Mouse (Mus musculus) CD8-positive naive resting alpha-beta T cell, adult 57 days (primary cell): ENCODE data around the gene Gas8. TPM values are rescaled to one million over a fixed set of nuclear protein-coding genes. Genes with fewer than 3 reads are reported as not detected.

Source experiments
- total RNA-seq: library from RNA; stranded (reverse); gene quantifications from one replicate; pipeline ENCODE4 v1.2.4, GENCODE M21; 2023

Gas8 gene
- 2.8 TPM for total RNA-seq

GRCm38 (mm10) chr8:123518667-123519066 lies at the start of gene Gas8:
Gene Gas8 (plus strand): TSS chr8:123518834.

GRCm38 (mm10) chr8:123477737-123478258 lies 40.8 kb upstream of the Gas8 start, which contains the start of gene Afg3l1:
Gene Afg3l1 (plus strand): TSS chr8:123477903.

GRCm38 (mm10) chr8:123514781-123515539 lies 3.7 kb upstream of the Gas8 start, which contains the start of gene Dbndd1:
Gene Dbndd1 (minus strand): TSS chr8:123515463.

Other genes with a start within 250 kb of the Gas8 start
- 10.0 TPM for gene Fanca, start 200.3 kb upstream of the Gas8 start, total RNA-seq
- gene Spire2, start 186.1 kb upstream of the Gas8 start, total RNA-seq, result not detected
- gene Tcf25, start 145.1 kb upstream of the Gas8 start, total RNA-seq, result 206 TPM
- gene Mc1r, start 111.7 kb upstream of the Gas8 start, total RNA-seq, result 0.18 TPM
- 2.0 TPM for gene Tubb3, start 107.4 kb upstream of the Gas8 start, total RNA-seq
- 13.2 TPM for gene Def8, start 95.3 kb upstream of the Gas8 start, total RNA-seq
- 39.7 TPM for gene Afg3l1, start 40.9 kb upstream of the Gas8 start, total RNA-seq
- gene Dbndd1, start 3.4 kb upstream of the Gas8 start, total RNA-seq, result not detected
- gene Rhou, start 135.1 kb downstream of the Gas8 start, total RNA-seq, result not detected